Mouse (Mus musculus): ENCODE measurements around the gene Pick1. TPM values are rescaled to one million over a fixed set of nuclear protein-coding genes. Genes with fewer than 3 reads are reported as not detected.

Gene Pick1
- polyA plus RNA-seq, 1 experiment, result 29.8 TPM

DNA sequence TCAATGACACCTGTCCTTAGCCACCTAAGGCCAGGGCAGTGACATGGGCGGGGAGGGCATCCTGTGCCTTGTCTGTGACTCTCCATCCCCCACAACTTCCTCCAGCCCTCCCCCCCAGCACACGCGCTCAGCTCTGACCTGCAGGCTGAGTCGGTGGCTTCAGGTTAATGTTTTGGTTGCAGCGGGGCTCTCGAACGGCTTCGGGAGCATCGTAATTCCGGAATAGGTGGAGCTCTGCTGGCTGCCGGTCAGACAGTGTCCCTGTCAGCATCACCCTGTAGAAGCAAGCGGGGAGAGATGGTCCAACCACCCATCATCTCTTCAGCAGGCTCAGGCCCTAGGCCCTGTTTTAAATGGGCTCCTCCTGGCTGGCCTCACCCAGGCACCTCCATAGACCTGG is 60.5 kb downstream of the Pick1 start:
- Histone ChIP-seq H3K36me3 (ENCODE audit: control insufficient read depth, insufficient read depth, low read length) (no peaks in the 10 kb centered on the region), H3K27me3 (replicated peaks; ENCODE audit: control insufficient read depth, insufficient read depth, low read length) (no peaks in the 10 kb centered on the region), H3K4me1 (ENCODE audit: control insufficient read depth, insufficient read depth, low read length) (peaks cover 19% of the 10 kb centered on the region), H3K27ac (ENCODE audit: insufficient read depth, low read depth, low read length) (no peak overlapping the region), H3K4me3 (ENCODE audit: insufficient read depth, low read depth, low read length) (no peak overlapping the region)
- WGBS, result 77% methylated on average over 12 of the region's 12 CpGs
- no peak for DNase-seq
- no peak for TF ChIP-seq POLR2A (IDR thresholded peaks at IDR 0.05; ENCODE audit: low read depth, low read length)
- TF ChIP-seq CTCF (conservative IDR thresholded peaks at IDR 0.05; ENCODE audit: insufficient read depth, insufficient read length, low read depth, low read length), result no peak

DNA sequence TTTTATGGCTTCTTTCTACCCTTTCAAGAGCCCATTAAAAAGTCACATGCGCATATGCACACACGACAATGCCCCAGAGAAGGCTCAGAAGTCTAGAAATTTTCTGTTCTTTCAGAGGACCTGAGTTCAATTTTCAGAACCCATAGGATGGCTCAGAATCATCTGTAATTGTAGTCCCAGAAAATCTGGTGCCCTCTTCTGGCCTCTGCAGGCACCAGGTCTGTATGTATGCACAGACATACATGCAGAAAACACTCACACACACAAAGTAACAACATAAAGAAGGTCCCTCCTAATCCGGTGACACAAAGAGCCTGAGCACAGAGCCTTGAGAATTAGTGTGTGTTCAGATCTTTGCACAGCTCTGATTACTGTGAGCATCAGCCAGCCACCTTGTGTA is 61.4 kb downstream of the Pick1 start:
- no peak for DNase-seq
- WGBS, result 90% methylated on average over 3 of the region's 3 CpGs
- TF ChIP-seq CTCF (conservative IDR thresholded peaks at IDR 0.05; ENCODE audit: insufficient read depth, insufficient read length, low read depth, low read length), result no peak; the same call in 1 of the 2 replicates
- no peak for TF ChIP-seq POLR2A (IDR thresholded peaks at IDR 0.05; ENCODE audit: low read depth, low read length)
- H3K4me3 ChIP-seq (ENCODE audit: insufficient read depth, low read depth, low read length), result no peak overlapping the region
- no peaks in the 10 kb centered on the region for H3K27me3 ChIP-seq (replicated peaks; ENCODE audit: control insufficient read depth, insufficient read depth, low read length)
- H3K36me3 ChIP-seq (ENCODE audit: control insufficient read depth, insufficient read depth, low read length), result no peaks in the 10 kb centered on the region
- H3K27ac ChIP-seq (ENCODE audit: insufficient read depth, low read depth, low read length), result no peak overlapping the region
- H3K4me1 ChIP-seq (ENCODE audit: control insufficient read depth, insufficient read depth, low read length), result peaks cover 15% of the 10 kb centered on the region

DNA sequence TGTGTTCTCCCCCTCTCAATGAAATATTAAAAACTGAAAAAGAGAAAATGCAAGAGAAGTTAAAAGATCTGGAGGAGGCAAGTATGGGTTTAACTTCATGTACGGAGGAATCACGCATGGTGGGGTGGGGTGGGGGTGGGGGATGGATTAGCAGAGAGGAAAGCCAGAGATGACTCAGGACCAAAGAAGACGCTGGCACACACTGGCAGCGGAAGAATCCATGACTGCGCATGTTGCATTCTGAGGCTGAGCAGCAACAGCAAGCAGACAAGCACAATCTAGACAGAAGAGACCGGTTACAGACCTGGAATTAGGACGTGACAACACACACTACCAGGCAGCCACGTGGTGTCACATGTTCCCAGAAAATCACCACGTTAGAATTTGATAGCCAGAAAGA is 63.8 kb downstream of the Pick1 start:
- H3K4me1 ChIP-seq (ENCODE audit: control insufficient read depth, insufficient read depth, low read length), result no peaks in the 10 kb centered on the region
- DNase-seq, result no peak
- no peaks in the 10 kb centered on the region for H3K27me3 ChIP-seq (replicated peaks; ENCODE audit: control insufficient read depth, insufficient read depth, low read length)
- no peak overlapping the region for H3K27ac ChIP-seq (ENCODE audit: insufficient read depth, low read depth, low read length)
- no peaks in the 10 kb centered on the region for H3K36me3 ChIP-seq (ENCODE audit: control insufficient read depth, insufficient read depth, low read length)
- TF ChIP-seq POLR2A (IDR thresholded peaks at IDR 0.05; ENCODE audit: low read depth, low read length), result no peak
- TF ChIP-seq CTCF (conservative IDR thresholded peaks at IDR 0.05; ENCODE audit: insufficient read depth, insufficient read length, low read depth, low read length), result no peak
- 88% methylated on average over 9 of the region's 9 CpGs for WGBS
- no peak overlapping the region for H3K4me3 ChIP-seq (ENCODE audit: insufficient read depth, low read depth, low read length)

DNA sequence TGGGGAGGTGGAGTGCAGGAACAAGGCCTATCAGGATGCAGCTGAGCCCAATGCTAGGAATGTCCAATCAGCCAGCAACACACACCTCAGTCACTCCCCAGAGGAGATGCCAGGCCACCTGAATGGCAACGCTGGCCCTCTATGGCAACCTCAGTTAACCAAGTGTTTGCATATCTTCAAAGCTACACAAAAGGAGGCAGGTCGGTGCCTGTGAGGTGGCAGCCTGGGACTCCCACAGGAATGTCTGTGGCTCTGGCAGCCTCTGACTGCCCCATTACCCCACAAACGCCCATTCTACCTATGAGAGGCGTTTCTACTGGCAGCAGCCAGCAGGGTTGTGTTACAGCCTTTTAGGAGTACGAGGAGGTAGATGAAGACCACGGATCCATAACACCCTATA is 69.6 kb downstream of the Pick1 start:
- DNase-seq, result no peak
- Histone ChIP-seq H3K27me3 (replicated peaks; ENCODE audit: control insufficient read depth, insufficient read depth, low read length) (no peaks in the 10 kb centered on the region), H3K4me3 (ENCODE audit: insufficient read depth, low read depth, low read length) (no peak overlapping the region), H3K27ac (ENCODE audit: insufficient read depth, low read depth, low read length) (no peak overlapping the region), H3K4me1 (ENCODE audit: control insufficient read depth, insufficient read depth, low read length) (no peaks in the 10 kb centered on the region), H3K36me3 (ENCODE audit: control insufficient read depth, insufficient read depth, low read length) (no peaks in the 10 kb centered on the region)
- WGBS, result 91% methylated on average over 6 of the region's 6 CpGs
- TF ChIP-seq POLR2A (IDR thresholded peaks at IDR 0.05; ENCODE audit: low read depth, low read length), result no peak
- no peak for TF ChIP-seq CTCF (conservative IDR thresholded peaks at IDR 0.05; ENCODE audit: insufficient read depth, insufficient read length, low read depth, low read length)

Other genes starting within 250 kb of the Pick1 start
- gene H1f0, start 200.7 kb upstream of the Pick1 start, polyA plus RNA-seq (2012; rRNA removed), result 123 and 145 TPM in 2 replicates
- 0.64 and 1.2 TPM in 2 replicates for gene Galr3, start 187.3 kb upstream of the Pick1 start, polyA plus RNA-seq (2012; rRNA removed)
- 38.9 and 52.2 TPM in 2 replicates for gene Ankrd54, start 166.3 kb upstream of the Pick1 start, polyA plus RNA-seq (2012; rRNA removed)
- 172 and 183 TPM in 2 replicates for gene Eif3l, start 154.0 kb upstream of the Pick1 start, polyA plus RNA-seq (2012; rRNA removed)
- 23.3 and 24.5 TPM in 2 replicates for gene Micall1, start 120.3 kb upstream of the Pick1 start, polyA plus RNA-seq (2012; rRNA removed)
- 50.3 and 74.9 TPM in 2 replicates for gene Polr2f, start 88.2 kb upstream of the Pick1 start, polyA plus RNA-seq (2012; rRNA removed)
- 18.8 and 19.6 TPM in 2 replicates for gene 1700088E04Rik, start 87.9 kb upstream of the Pick1 start, polyA plus RNA-seq (2012; rRNA removed)
- gene Sox10, start 63.9 kb upstream of the Pick1 start, polyA plus RNA-seq (2012; rRNA removed), result 0.75 and 1.2 TPM in 2 replicates
- gene Gm49486, start 218 bp downstream of the Pick1 start, polyA plus RNA-seq (2012; rRNA removed), result 0.04 and 0.11 TPM in 2 replicates
- 0.23 and 0.49 TPM in 2 replicates for gene Slc16a8, start 25.6 kb downstream of the Pick1 start, polyA plus RNA-seq (2012; rRNA removed)
- 113 and 170 TPM in 2 replicates for gene Baiap2l2, start 56.4 kb downstream of the Pick1 start, polyA plus RNA-seq (2012; rRNA removed)
- 24.6 and 28.7 TPM in 2 replicates for gene Pla2g6, start 99.2 kb downstream of the Pick1 start, polyA plus RNA-seq (2012; rRNA removed)
- 1.2 and 1.3 TPM in 2 replicates for gene Maff, start 117.4 kb downstream of the Pick1 start, polyA plus RNA-seq (2012; rRNA removed)
- gene Tmem184b, start 174.4 kb downstream of the Pick1 start, polyA plus RNA-seq (2012; rRNA removed), result 69.0 and 81.0 TPM in 2 replicates
- gene Csnk1e, start 226.4 kb downstream of the Pick1 start, polyA plus RNA-seq (2012; rRNA removed), result 31.5 and 34.9 TPM in 2 replicates

All from kidney, adult 2 months (tissue).